Mouse (Mus musculus): Measurements from ENCODE around the gene Tcea2. TPM values are rescaled to one million over a fixed set of nuclear protein-coding genes. Genes with fewer than 3 reads are reported as not detected.
A peak's percentile ranks its signal among the peaks of the same experiment; 100 is the strongest.

The Tcea2 gene
- polyA plus RNA-seq, 1 experiment from 2014 or later = 21.5 TPM

DNA sequence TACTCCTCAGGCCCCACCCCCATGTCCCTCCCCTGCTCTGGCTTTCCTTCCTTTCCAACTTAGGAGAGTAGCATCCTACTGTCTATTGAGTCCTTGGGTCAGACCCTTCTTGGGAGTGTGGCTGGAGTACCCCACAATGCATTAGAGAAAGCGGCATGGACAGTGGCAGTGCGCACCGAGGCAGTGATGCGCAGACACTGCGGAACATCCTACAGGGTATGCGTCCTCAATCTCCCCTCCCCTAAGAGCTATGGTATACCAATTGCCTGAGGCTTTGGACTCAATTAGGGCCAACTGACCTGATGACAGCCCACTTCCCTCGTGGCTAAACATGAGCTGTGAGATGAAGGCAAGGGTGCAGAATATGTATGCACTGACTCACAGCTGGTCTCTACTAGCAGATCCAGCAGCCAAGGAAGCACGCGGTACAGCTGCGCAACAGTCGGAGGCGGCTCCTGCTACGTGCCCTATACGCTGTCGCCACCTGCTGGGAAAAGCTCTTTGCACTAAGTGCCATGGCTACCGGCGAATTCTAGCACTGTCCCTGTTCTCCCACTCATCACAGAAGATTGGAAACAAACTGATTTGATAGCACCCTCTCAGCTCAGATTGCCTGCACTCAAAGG lies 21.1 kb upstream of the Tcea2 start:
- no peak overlapping the region for H3K4me3 ChIP-seq (replicated peaks)
- no peak for ATAC-seq (ENCODE audit: insufficient read depth, low FRiP score, low read depth)
- peaks cover 7% of the 10 kb centered on the region; the same call in 1 of the 2 replicates for H3K36me3 ChIP-seq
- 40% methylated on average over 17 of the region's 17 CpGs for WGBS
- H3K4me2 ChIP-seq = no peak overlapping the region
- H3K9ac ChIP-seq = no peak overlapping the region
- no peaks in the 10 kb centered on the region for H3K9me3 ChIP-seq
- no peaks in the 10 kb centered on the region; the same call in 1 of the 2 replicates for H3K4me1 ChIP-seq
- H3K27ac ChIP-seq = no peak overlapping the region
- H3K27me3 ChIP-seq (replicated peaks) = no peaks in the 10 kb centered on the region

DNA sequence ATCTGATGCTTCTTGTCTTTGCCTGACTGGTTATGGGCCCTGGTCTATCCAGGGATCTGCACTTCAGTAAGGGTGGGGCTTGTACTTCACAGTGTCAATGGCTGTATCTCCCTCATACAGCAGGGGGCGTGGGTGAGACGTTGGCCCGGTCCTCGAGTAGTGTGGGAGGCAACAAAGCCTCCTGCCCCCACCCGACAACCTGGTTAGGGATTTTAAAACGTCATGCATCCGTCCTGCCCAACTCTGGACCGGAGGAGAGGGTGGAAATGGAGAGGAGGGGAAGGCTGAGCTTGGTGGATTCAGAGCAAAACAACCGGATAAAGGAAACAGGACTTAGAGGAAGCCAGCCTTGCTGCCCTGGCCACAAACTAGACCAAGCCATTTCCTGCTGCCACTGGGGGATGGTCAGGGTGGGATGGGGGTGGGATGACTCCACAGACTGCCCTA lies 20.5 kb upstream of the Tcea2 start:
- H3K9me3 ChIP-seq = no peaks in the 10 kb centered on the region
- WGBS = 9% methylated on average over 9 of the region's 9 CpGs

DNA sequence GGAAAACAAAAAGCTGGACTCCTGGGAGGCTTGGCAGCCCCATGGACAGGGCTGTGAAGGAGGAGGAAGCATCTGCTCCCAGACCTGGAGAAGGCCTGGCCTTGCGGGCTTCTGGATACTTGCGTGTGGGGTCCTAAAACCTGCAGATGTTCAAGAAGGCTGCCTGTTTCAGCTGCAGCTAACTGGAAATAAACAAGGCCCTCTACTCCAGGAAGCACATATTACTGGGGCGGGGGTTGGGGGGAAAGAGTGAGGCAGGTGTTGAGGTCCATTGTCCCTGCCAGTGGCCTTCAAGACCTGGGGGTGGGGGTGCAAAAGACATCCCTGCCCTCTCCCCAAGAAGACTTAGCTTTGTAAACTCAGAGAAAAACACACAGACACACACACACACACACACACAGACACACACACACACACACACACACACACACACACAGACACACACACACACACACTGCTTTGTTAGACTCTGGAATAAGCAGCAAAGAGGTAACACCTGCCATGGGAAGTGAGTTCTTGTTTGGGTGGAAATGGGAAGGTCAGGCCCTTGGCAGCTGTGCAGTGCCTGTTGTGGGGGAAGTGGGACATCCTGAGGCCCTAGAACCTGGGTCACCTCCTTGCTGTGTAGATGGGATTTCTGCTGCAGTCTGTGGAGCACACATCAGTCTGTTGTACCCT lies 17.4 kb upstream of the Tcea2 start:
- no peaks in the 10 kb centered on the region for H3K27me3 ChIP-seq (replicated peaks)
- ATAC-seq (ENCODE audit: insufficient read depth, low FRiP score, low read depth) = peak; percentile 47; the same call in 1 of the 2 replicates
- H3K36me3 ChIP-seq = no peaks in the 10 kb centered on the region
- H3K9ac ChIP-seq = no peak overlapping the region
- H3K4me2 ChIP-seq = no peak overlapping the region
- no peak overlapping the region for H3K4me3 ChIP-seq (replicated peaks)
- WGBS = 78% methylated on average over 3 of the region's 3 CpGs
- H3K9me3 ChIP-seq = no peaks in the 10 kb centered on the region
- H3K27ac ChIP-seq = peak overlapping the region; percentile 11; the same call in 1 of the 2 replicates
- no peaks in the 10 kb centered on the region for H3K4me1 ChIP-seq

More for the DNA sequence above, 20.5 kb upstream of the Tcea2 start:
- Histone ChIP-seq H3K27me3 (replicated peaks) (no peaks in the 10 kb centered on the region), H3K9ac (no peak overlapping the region), H3K4me2 (no peak overlapping the region), H3K36me3 (peaks cover 3% of the 10 kb centered on the region; the same call in 1 of the 2 replicates), H3K27ac (0 out of 2 replicates have a peak overlapping the region, but pooled peaks have one; percentile 31), H3K4me3 (replicated peaks) (no peak overlapping the region), H3K4me1 (no peaks in the 10 kb centered on the region; the same call in 1 of the 2 replicates)
- peak; percentile 75; the same call in 1 of the 2 replicates for ATAC-seq (ENCODE audit: insufficient read depth, low FRiP score, low read depth)

DNA sequence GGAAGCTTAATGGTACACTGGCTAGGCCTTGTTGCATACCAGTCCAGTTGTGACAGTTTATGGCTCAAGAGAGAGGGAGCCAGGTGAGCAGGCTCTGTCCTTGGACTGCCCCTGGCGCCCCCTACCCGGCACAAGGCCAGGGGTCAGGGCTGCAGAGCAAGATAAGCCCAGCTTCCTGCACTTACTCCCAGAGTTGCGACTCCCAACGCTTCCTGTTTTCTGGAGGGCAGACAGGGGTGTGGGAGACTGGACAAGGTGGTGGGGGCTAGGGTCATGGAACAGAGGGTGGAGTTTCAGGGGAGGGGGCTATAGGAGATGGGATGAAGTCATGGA lies 16.8 kb upstream of the Tcea2 start:
- 10% methylated on average over 4 of the region's 4 CpGs for WGBS
- H3K9me3 ChIP-seq = no peaks in the 10 kb centered on the region
- H3K9ac ChIP-seq = no peak overlapping the region
- peaks cover 1% of the 10 kb centered on the region; the same call in 1 of the 2 replicates for H3K27me3 ChIP-seq (replicated peaks)
- no peaks in the 10 kb centered on the region for H3K36me3 ChIP-seq
- no peak overlapping the region for H3K4me2 ChIP-seq
- H3K4me1 ChIP-seq = no peaks in the 10 kb centered on the region
- H3K4me3 ChIP-seq (replicated peaks) = no peak overlapping the region
- H3K27ac ChIP-seq = peak overlapping the region; percentile 3
- ATAC-seq (ENCODE audit: insufficient read depth, low FRiP score, low read depth) = 0 out of 2 replicates have a peak, but pooled peaks have one; percentile 8

DNA sequence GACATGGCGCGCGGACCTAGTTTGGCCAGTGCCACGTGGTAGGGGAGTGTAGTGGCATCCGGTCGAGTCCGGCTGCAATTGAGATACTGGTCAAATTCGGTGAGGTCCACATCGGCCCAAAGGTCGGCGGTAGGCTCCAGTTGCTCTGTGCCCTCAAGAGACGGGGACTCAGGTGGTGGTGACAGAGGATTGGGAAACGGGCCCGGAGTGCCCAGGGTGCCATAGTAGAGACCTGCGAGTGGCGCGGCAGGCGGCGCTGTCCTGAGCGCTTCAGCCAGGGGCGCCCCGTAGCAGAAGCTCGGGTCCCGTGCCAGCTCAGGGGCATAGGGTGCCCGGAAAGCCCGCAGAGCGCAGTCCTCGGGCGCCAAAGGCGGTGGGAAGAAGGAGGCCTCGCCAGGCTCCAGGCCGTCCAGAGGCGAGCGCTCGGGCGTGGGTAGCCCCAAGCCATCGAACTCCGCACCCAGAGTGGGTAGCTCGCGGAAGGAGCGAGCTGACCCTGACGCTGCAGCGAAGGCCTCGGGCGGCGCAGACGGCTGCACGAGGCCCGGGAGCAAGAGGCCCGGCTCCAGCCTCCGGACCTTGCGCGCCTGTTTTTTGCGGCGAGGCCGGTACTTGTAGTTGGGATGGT lies 9.7 kb upstream of the Tcea2 start:
- Histone ChIP-seq H3K27ac (no peak overlapping the region), H3K4me2 (peak overlapping the region; percentile 87), H3K9me3 (no peaks in the 10 kb centered on the region), H3K4me1 (peaks cover 15% of the 10 kb centered on the region), H3K4me3 (replicated peaks) (peak overlapping the region; percentile 45), H3K36me3 (no peaks in the 10 kb centered on the region), H3K9ac (no peak overlapping the region; the same call in 1 of the 2 replicates), H3K27me3 (replicated peaks) (peaks cover 59% of the 10 kb centered on the region)
- no peak for ATAC-seq (ENCODE audit: insufficient read depth, low FRiP score, low read depth)
- WGBS = 5% methylated on average over 55 of the region's 56 CpGs

DNA sequence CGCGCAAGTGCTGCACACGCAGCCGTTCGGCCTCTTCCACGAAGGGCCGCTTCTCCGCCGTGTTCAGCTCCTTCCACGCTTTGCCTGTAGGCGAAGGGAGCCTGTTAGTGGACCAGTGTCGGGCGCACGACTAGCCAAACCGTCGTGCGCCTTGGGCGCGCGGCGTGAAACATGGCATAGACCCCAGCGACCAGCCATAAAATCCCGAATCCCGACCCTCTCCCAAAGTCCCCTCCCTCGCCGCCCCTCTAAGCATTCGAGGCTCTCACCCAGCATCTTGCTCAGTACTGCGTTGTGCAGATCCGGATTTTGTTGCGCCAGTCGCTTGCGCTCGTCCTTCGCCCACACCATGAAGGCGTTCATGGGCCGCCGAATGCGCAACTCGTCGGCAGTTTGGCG lies 9.2 kb upstream of the Tcea2 start:
- peaks cover 59% of the 10 kb centered on the region for H3K27me3 ChIP-seq (replicated peaks)
- ATAC-seq (ENCODE audit: insufficient read depth, low FRiP score, low read depth) = no peak
- H3K27ac ChIP-seq = 0 out of 2 replicates have a peak overlapping the region, but pooled peaks have one; percentile 26
- no peaks in the 10 kb centered on the region for H3K36me3 ChIP-seq
- H3K9me3 ChIP-seq = no peaks in the 10 kb centered on the region
- no peak overlapping the region for H3K9ac ChIP-seq
- WGBS = under 1% methylated on average over 41 of the region's 41 CpGs
- H3K4me2 ChIP-seq = peak overlapping the region; percentile 87
- peak overlapping the region; percentile 45 for H3K4me3 ChIP-seq (replicated peaks)
- peaks cover 18% of the 10 kb centered on the region for H3K4me1 ChIP-seq

DNA sequence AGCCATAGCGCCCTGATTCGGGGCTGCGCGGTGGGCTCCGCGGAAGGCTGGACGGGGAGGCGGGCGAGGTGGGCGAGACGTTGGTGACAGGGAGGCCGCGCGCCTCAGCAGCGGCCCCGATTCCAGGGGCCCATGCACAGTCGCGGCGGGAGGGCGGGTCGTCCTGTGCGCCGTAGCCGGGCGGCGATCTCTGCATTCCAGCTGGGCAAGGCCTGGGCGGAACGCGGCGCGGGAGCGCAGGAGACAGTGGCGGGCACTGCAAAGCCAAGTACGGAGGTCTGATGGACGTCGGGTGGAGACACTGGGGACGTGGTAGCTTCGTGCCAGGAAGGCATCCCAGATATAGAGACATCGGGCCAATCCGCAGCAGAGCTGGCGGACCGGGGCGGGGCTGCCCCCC lies 8.8 kb upstream of the Tcea2 start, which contains the start of gene Sox18:
Gene Sox18, minus strand, starts transcription at position 315 of the 400 bp plus-strand sequence.
- H3K36me3 ChIP-seq = no peaks in the 10 kb centered on the region
- no peak within 1 kb of the TSS; the same call in 1 of the 2 replicates for H3K9ac ChIP-seq
- under 1% methylated on average over 41 of the region's 43 CpGs for WGBS
- peak within 1 kb of the TSS; percentile 45 for H3K4me3 ChIP-seq (replicated peaks)
- H3K4me1 ChIP-seq = peaks cover 18% of the 10 kb centered on the region
- 0 out of 2 replicates have a peak within 1 kb of the TSS, but pooled peaks have one; percentile 26 for H3K27ac ChIP-seq
- peak within 1 kb of the TSS; percentile 87 for H3K4me2 ChIP-seq
- no peak for ATAC-seq (ENCODE audit: insufficient read depth, low FRiP score, low read depth)
- H3K27me3 ChIP-seq (replicated peaks) = peaks cover 59% of the 10 kb centered on the region
- H3K9me3 ChIP-seq = no peaks in the 10 kb centered on the region

DNA sequence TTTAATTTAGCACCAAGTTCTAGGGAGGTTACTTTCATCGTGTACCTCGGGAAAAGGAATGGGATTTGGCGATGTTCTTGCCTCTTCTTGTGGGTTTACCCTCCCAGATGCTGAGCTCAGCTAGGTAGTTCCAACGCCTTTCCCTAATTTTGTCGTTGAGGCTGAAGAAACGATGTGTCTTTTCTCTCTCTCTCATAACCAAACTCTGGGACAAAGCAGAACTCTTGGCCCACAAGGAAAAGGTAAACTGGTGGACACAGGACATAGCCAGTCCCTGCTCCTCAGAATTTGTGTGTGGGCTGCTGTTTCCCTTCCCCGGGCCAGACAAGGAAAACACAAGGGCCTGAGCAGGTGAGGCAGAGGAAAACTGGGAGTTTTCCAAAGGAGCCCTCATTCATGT lies 8.1 kb upstream of the Tcea2 start:
- WGBS = 31% methylated on average over 7 of the region's 7 CpGs
- no peak overlapping the region for H3K27ac ChIP-seq
- H3K9me3 ChIP-seq = no peaks in the 10 kb centered on the region
- H3K27me3 ChIP-seq (replicated peaks) = peaks cover 59% of the 10 kb centered on the region
- peak overlapping the region; percentile 87 for H3K4me2 ChIP-seq
- no peaks in the 10 kb centered on the region for H3K36me3 ChIP-seq
- H3K9ac ChIP-seq = no peak overlapping the region
- ATAC-seq (ENCODE audit: insufficient read depth, low FRiP score, low read depth) = no peak
- H3K4me3 ChIP-seq (replicated peaks) = no peak overlapping the region
- H3K4me1 ChIP-seq = peaks cover 18% of the 10 kb centered on the region

DNA sequence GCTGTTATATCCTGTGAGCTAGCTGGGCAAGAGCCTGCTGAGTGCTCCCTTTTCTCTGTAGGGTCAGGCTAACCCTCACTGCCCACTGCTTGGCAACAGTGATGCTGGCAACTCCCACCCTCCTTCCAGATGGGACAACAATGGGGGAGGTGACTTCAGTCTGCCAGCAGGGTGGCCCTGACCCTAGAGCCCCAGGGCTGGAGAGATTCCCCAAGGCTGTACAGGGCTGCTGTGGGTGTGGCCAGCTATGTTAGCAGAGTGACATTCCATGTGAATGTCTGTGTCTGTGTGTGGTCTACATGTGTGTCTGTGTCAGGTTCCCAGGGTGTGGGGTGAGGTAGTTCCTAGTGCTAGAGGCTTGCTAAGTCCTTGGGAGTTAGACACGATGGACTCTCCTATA lies 6.6 kb upstream of the Tcea2 start:
- H3K4me3 ChIP-seq (replicated peaks) = no peak overlapping the region
- peaks cover 18% of the 10 kb centered on the region for H3K4me1 ChIP-seq
- no peaks in the 10 kb centered on the region for H3K9me3 ChIP-seq
- WGBS = 45% methylated on average over 1 of the region's 1 CpGs
- no peak overlapping the region for H3K4me2 ChIP-seq
- H3K27ac ChIP-seq = no peak overlapping the region
- ATAC-seq (ENCODE audit: insufficient read depth, low FRiP score, low read depth) = no peak
- H3K36me3 ChIP-seq = no peaks in the 10 kb centered on the region
- H3K9ac ChIP-seq = no peak overlapping the region
- peaks cover 55% of the 10 kb centered on the region for H3K27me3 ChIP-seq (replicated peaks)

DNA sequence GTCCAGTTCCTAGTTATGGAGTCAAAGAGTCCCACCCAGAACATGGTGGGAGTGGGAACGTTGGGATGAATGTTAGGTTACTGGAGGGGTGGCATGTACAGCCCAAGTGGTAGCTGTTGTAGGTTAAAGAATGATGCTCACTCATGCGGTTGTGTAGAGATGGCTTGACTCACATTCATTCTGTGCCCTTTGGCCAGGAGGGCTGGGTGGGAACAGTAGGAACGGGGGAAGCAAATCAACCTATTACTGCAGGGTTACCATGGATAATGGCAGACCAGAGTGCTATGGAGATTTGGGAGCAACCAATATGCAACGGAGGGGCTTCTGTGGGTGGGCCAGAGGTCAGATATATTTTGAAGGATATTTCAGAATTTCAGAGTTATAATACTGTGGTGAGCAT lies 5.2 kb upstream of the Tcea2 start:
- WGBS = 76% methylated on average over 4 of the region's 4 CpGs
- no peak overlapping the region for H3K27ac ChIP-seq
- H3K4me2 ChIP-seq = no peak overlapping the region
- no peak overlapping the region for H3K9ac ChIP-seq
- no peak overlapping the region for H3K4me3 ChIP-seq (replicated peaks)
- H3K9me3 ChIP-seq = no peaks in the 10 kb centered on the region
- peaks cover 42% of the 10 kb centered on the region for H3K27me3 ChIP-seq (replicated peaks)
- peaks cover 24% of the 10 kb centered on the region for H3K4me1 ChIP-seq
- H3K36me3 ChIP-seq = no peaks in the 10 kb centered on the region
- no peak for ATAC-seq (ENCODE audit: insufficient read depth, low FRiP score, low read depth)

DNA sequence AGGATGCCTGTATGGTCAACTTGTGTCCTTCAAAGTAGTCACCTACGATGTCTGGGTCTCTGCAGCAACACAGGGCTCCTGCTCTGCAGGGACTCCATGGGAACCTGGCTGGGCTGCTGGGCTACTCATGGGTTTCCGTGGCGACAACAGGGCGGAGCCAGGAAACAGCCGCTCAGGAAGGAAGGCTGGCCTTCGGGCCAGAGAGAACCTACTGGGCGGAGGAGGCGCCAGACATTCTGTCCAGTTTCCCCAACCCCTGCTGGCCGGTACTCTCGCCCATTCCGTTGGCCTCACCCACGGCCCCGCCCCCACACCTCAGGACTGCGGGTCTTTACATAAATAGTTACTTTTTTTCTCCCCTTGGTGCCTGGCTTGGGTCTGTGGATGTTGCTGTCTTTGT lies 4.7 kb upstream of the Tcea2 start:
- peaks cover 37% of the 10 kb centered on the region for H3K27me3 ChIP-seq (replicated peaks)
- H3K36me3 ChIP-seq = no peaks in the 10 kb centered on the region
- H3K4me2 ChIP-seq = peak overlapping the region; percentile 29; the same call in 1 of the 2 replicates
- 0 out of 2 replicates have a peak overlapping the region, but pooled peaks have one; percentile 3 for H3K4me3 ChIP-seq (replicated peaks)
- peak; percentile 29; the same call in 1 of the 2 replicates for ATAC-seq (ENCODE audit: insufficient read depth, low FRiP score, low read depth)
- no peaks in the 10 kb centered on the region for H3K9me3 ChIP-seq
- 5% methylated on average over 14 of the region's 14 CpGs for WGBS
- H3K9ac ChIP-seq = no peak overlapping the region
- no peak overlapping the region for H3K27ac ChIP-seq
- H3K4me1 ChIP-seq = peaks cover 19% of the 10 kb centered on the region

All from stomach, embryonic 15.5 days (tissue).